Mouse (Mus musculus) kidney, adult 2 months (tissue): ENCODE results near the gene Yipf3.

Experiments
- CTCF ChIP-seq: fragments of 200-500 bp; conservative IDR thresholded peaks from 2 replicates; pipeline ENCODE4 v1.5.1; 2011; ENCODE audit warnings: low read depth, mild to moderate bottlenecking, control low read depth, low read length, moderate library complexity, mixed read lengths; ENCODE audit not compliant: insufficient read depth, insufficient read length
- POLR2A ChIP-seq: fragments of 200-500 bp; IDR thresholded peaks from one replicate; pipeline ENCODE4 v1.6.1; 2011; ENCODE audit warnings: low read depth, low read length, control low read depth

DNA sequence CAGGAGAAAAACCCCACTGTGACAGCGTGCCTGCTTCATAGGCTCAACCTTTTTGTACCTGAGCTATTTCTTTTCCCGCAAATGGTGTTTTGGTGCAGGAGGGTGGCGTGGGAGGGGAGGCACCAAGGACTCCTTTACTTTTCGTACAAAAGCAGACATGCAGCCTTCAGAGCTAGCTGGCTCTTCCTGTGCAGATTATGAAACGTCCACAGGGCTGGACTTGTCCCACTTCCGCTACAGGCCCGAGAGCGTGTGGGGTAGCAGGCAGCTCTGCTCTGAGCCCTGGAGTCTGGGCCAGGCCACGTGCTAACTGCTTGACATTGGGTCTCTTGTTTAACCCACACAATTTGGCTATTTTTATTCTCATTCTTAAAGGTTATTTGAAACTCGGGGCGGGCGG, 54.0 kb downstream of the Yipf3 start:
- TF ChIP-seq CTCF (no peak), POLR2A (no peak)
